17 mouse cellular contexts compared by ENCODE assay signal in the genomic region with DNA sequence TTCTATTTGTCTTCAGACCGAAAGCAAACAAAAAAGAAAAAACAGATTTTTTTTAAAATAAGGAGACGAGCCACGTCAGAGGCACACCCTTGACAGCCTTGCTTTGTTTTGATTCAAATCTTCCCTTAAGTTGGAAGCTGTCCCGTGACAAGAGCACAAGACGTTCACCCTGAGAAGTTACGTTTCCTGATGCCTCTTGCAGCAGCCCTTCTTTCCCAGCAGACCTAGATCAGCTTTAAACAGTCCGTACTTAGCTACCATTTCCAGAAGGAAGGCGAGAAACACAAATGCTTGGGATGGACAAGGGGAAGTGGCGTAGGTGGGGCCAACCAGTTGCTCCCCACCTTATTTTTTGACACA. TPM values are rescaled to one million over a fixed set of nuclear protein-coding genes. Genes with fewer than 3 reads are reported as not detected.
DNase-seq lines count a peak whose midpoint lies in the region; ATAC-seq and TF ChIP-seq lines count a peak whose summit lies in the region.
"Had no signal": no experiment of that assay in that cellular context is flagged by ENCODE, and none has a peak within 500 bp of the region (broad histone marks: within the 10 kb centered on the region; RNA-seq: fewer than 3 reads in every experiment).

No protein-coding gene starts in this region.

- H3K36me3 ChIP-seq in kidney, adult 2 months (ENCODE audit: control insufficient read depth, insufficient read depth, low read length), result no peaks in the 10 kb centered on the region
- H3K36me3 ChIP-seq in kidney, embryonic 16.5 days (ENCODE audit: insufficient read depth, low read length), result no peaks in the 10 kb centered on the region
- H3K36me3 ChIP-seq in liver, embryonic 14.5 days (replicated peaks; ENCODE audit: control insufficient read depth, insufficient read depth, low read depth), result no peaks in the 10 kb centered on the region
- H3K36me3 ChIP-seq: embryonic facial prominence, embryonic 13.5 days; forebrain, embryonic 12.5 days; hindbrain, embryonic 15.5 days; limb, embryonic 15.5 days; midbrain, embryonic 12.5 days had no signal

- H3K4me2 ChIP-seq in kidney, embryonic 16.5 days (replicated peaks; ENCODE audit: low read depth, low read length), result no peak overlapping the region
- H3K4me2 ChIP-seq in liver, embryonic 14.5 days (ENCODE audit: low read depth), result peak overlapping the region; percentile 39
- H3K4me2 ChIP-seq: embryonic facial prominence, embryonic 13.5 days; forebrain, embryonic 12.5 days; hindbrain, embryonic 15.5 days; limb, embryonic 15.5 days; midbrain, embryonic 12.5 days had no signal

- no peaks in the 10 kb centered on the region for H3K27me3 ChIP-seq in kidney, adult 2 months (replicated peaks; ENCODE audit: control insufficient read depth, insufficient read depth, low read length)
- H3K27me3 ChIP-seq in kidney, embryonic 16.5 days (ENCODE audit: insufficient read depth, low read length), result no peaks in the 10 kb centered on the region
- H3K27me3 ChIP-seq in liver, embryonic 14.5 days (ENCODE audit: control insufficient read depth, insufficient read depth, low read length), result no peaks in the 10 kb centered on the region
- H3K27me3 ChIP-seq: embryonic facial prominence, embryonic 13.5 days; hindbrain, embryonic 15.5 days; limb, embryonic 15.5 days; midbrain, embryonic 12.5 days had no signal

- no peaks in the 10 kb centered on the region for H3K9me3 ChIP-seq in kidney, embryonic 16.5 days (ENCODE audit: low read length)
- no peaks in the 10 kb centered on the region for H3K9me3 ChIP-seq in liver, embryonic 14.5 days (ENCODE audit: control insufficient read depth, low read length)
- H3K9me3 ChIP-seq: embryonic facial prominence, embryonic 13.5 days; forebrain, embryonic 12.5 days; hindbrain, embryonic 15.5 days; limb, embryonic 15.5 days; midbrain, embryonic 12.5 days had no signal

- H3K9ac ChIP-seq in kidney, embryonic 16.5 days (replicated peaks; ENCODE audit: low read length), result no peak overlapping the region
- no peak overlapping the region for H3K9ac ChIP-seq in liver, embryonic 14.5 days (replicated peaks)
- H3K9ac ChIP-seq: embryonic facial prominence, embryonic 13.5 days; forebrain, embryonic 12.5 days; hindbrain, embryonic 15.5 days; limb, embryonic 15.5 days; midbrain, embryonic 12.5 days had no signal

- no peak for ATAC-seq in kidney, embryonic 16.5 days (ENCODE audit: low FRiP score, low TSS enrichment)
- ATAC-seq in liver, embryonic 14.5 days (ENCODE audit: insufficient read depth), result no peak

- peak overlapping the region; percentile 17; the same call in 1 of the 2 replicates for H3K27ac ChIP-seq in kidney, adult 2 months (ENCODE audit: insufficient read depth, low read depth, low read length)
- no peak overlapping the region for H3K27ac ChIP-seq in kidney, embryonic 16.5 days (ENCODE audit: low read length)
- no peak overlapping the region for H3K27ac ChIP-seq in liver, embryonic 14.5 days
- H3K27ac ChIP-seq: embryonic facial prominence, embryonic 13.5 days; forebrain, embryonic 12.5 days; hindbrain, embryonic 15.5 days; left cerebral cortex, adult 2 months; limb, embryonic 15.5 days; midbrain, embryonic 12.5 days had no signal

- 65% methylated on average over 9 of the region's 9 CpGs for WGBS in kidney, adult 2 months
- WGBS in kidney, embryonic 16.5 days, result 62% methylated on average over 9 of the region's 9 CpGs
- 38% methylated on average over 9 of the region's 9 CpGs for WGBS in liver, embryonic 14.5 days (ENCODE audit: insufficient replicate concordance)

- no peak for TF ChIP-seq EP300 in liver, embryonic 14.5 days (IDR thresholded peaks at IDR 0.05; ENCODE audit: low read depth)

- peak; percentile 26 for DNase-seq in kidney, adult 2 months
- DNase-seq in thymus, postnatal 14 days, result peak; percentile 7
- no peak for DNase-seq in thymus, postnatal 25 days
- DNase-seq in liver, embryonic 14.5 days (ENCODE audit: low read depth in 3 of 3, low spot score in 3 of 3), result no peak
- DNase-seq in left cerebral cortex, adult 9 months (ENCODE audit: low spot score in 2 of 2), result no peak
- no peak for DNase-seq in frontal cortex, postnatal 25 days (ENCODE audit: low spot score in 2 of 2)
- no peak for DNase-seq in right cerebral cortex, adult 18-20 months
- DNase-seq: cerebellum, adult 11-12 months; gastrocnemius, postnatal 25 days; right cerebral cortex, postnatal 14 days had no signal

- no peak overlapping the region for H3K4me3 ChIP-seq in kidney, adult 2 months (ENCODE audit: insufficient read depth, low read depth, low read length)
- no peak overlapping the region for H3K4me3 ChIP-seq in kidney, embryonic 16.5 days (ENCODE audit: low read length)
- H3K4me3 ChIP-seq in liver, embryonic 14.5 days (ENCODE audit: insufficient read depth in 1 of 2, low read depth in 2 of 2, low read length in 2 of 2), result no peak overlapping the region
- H3K4me3 ChIP-seq: embryonic facial prominence, embryonic 13.5 days; forebrain, embryonic 12.5 days; hindbrain, embryonic 15.5 days; left cerebral cortex, adult 2 months; limb, embryonic 15.5 days; midbrain, embryonic 12.5 days had no signal

- TF ChIP-seq CTCF in kidney, adult 2 months (conservative IDR thresholded peaks at IDR 0.05; ENCODE audit: insufficient read depth, insufficient read length, low read depth, low read length), result no peak
- no peak for TF ChIP-seq CTCF in liver, embryonic 14.5 days (IDR thresholded peaks at IDR 0.05; ENCODE audit: low read depth)

- H3K4me1 ChIP-seq in kidney, adult 2 months (ENCODE audit: control insufficient read depth, insufficient read depth, low read length), result 0 out of 2 replicates have a peak, but pooled peaks cover 5% of the 10 kb centered on the region
- H3K4me1 ChIP-seq in kidney, embryonic 16.5 days (ENCODE audit: insufficient read depth, low read length), result peaks cover 5% of the 10 kb centered on the region; the same call in 1 of the 2 replicates
- H3K4me1 ChIP-seq in liver, embryonic 14.5 days (replicated peaks; ENCODE audit: control insufficient read depth in 2 of 2, insufficient read depth in 2 of 2, low read length in 1 of 2), result peaks cover 40 to 51% of the 10 kb centered on the region in 2 experiments
- H3K4me1 ChIP-seq: embryonic facial prominence, embryonic 13.5 days; limb, embryonic 15.5 days had no signal

- no peak for TF ChIP-seq POLR2A in kidney, adult 2 months (IDR thresholded peaks at IDR 0.05; ENCODE audit: low read depth, low read length)

RNA-seq across cellular contexts. Expression of gene P2rx4, which starts 8.7 kb away (rescaled TPM):
- 81.6 and 87.7 TPM in 2 replicates for polyA plus RNA-seq in kidney, adult 2 months (2012; rRNA removed)
- polyA plus RNA-seq in kidney, embryonic 16.5 days (2015; fragmentation: Nextera tagmentation; extraction: Ambion mirVana), result 25.0 and 26.1 TPM in 2 replicates
- polyA plus RNA-seq in liver, embryonic 14.5 days (2012; rRNA removed), result 10.3 and 12.2 TPM in 2 replicates
- 19.9 and 20.7 TPM in 2 replicates for polyA plus RNA-seq in liver, embryonic 14.5 days (2014; fragmentation: Nextera tagmentation; extraction: Ambion mirVana)

RNA-seq across cellular contexts. Expression of gene P2rx7, which starts 55.0 kb away (rescaled TPM):
- 5.1 and 5.3 TPM in 2 replicates for polyA plus RNA-seq in kidney, adult 2 months (2012; rRNA removed)
- 1.3 and 1.5 TPM in 2 replicates for polyA plus RNA-seq in kidney, embryonic 16.5 days (2015; fragmentation: Nextera tagmentation; extraction: Ambion mirVana)
- 0.83 and 1.7 TPM in 2 replicates for polyA plus RNA-seq in liver, embryonic 14.5 days (2012; rRNA removed)
- polyA plus RNA-seq in liver, embryonic 14.5 days (2014; fragmentation: Nextera tagmentation; extraction: Ambion mirVana), result 0.83 and 0.99 TPM in 2 replicates

Comparison
In these comparisons a context has a peak if more than half of its experiments do, and no peak if none do; other contexts are left out.
1. DNase-seq: peak in kidney, adult 2 months (single experiment) and thymus, postnatal 14 days (single experiment); none in thymus, postnatal 25 days (single experiment), liver, embryonic 14.5 days (0 of 3), left cerebral cortex, adult 9 months (0 of 2), frontal cortex, postnatal 25 days (0 of 2) and right cerebral cortex, adult 18-20 months (single experiment).